ENCODE assay signal across 16 mouse cellular contexts in the genomic region with DNA sequence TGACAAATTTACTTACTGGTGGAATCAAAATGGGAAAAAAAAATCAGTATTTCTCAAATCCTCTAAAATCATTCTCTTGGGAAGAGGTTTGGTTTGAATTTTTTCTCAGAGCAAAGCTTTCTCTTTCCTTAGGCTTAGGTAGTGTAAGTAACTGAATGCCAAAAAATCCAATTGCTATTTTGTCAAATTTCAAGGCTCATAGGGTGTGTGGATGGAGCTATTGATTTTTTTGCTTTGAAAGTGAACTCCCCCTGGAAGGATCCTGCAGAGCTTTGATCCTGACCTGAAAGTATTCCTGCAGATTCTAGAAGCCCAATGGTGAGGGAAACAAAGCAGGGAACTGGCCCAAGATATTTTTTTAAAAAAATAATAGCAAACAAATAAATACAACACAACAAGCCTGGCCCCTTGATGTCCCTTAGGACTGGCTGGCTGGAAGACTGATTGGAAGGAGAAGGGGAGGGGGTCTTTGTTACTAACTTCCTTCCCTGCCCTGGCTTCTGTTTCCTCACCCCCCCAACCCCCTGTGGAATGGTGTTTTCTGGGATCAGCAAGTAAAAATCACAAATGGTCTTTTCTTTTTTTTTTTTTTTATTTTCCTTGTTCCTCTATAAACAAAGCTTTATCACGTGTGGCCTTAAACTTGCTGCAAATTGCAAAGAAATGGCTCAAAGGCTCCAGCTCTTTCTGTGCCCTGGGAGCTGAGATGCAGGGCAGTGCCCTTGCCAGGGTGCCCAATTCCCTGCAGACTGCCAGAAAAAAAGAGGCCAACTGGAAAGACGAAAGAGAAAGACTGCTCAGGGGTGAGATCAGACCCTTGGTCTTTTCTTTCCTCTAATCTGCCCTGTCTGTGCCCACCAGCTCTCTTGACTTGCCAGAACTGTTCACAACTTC. TPM values are rescaled to one million over a fixed set of nuclear protein-coding genes. Genes with fewer than 3 reads are reported as not detected.
DNase-seq lines count a peak whose midpoint lies in the region; ATAC-seq lines count a peak whose summit lies in the region.
"Had no signal": no experiment of that assay in that cellular context is flagged by ENCODE, and none has a peak within 500 bp of the region (broad histone marks: within the 10 kb centered on the region; RNA-seq: fewer than 3 reads in every experiment).

Gene Slco1c1, plus strand, starts transcription at position 622 of the 894 bp plus-strand sequence.

- peak; percentile 35 for DNase-seq in forebrain, embryonic 14.5 days (ENCODE audit: low spot score)
- DNase-seq in forebrain, embryonic 10.5 days (ENCODE audit: extremely low spot score, low spot score): no peak
- peak; percentile 10 to 41 for DNase-seq in layer of hippocampus, postnatal 10 days (ENCODE audit: low spot score in 2 of 2)
- DNase-seq in gastrocnemius, postnatal 4 days (ENCODE audit: low spot score in 2 of 2): no peak
- no peak for DNase-seq in urinary bladder, adult 18-20 months (ENCODE audit: low spot score in 2 of 2)
- DNase-seq: adrenal gland, adult 8-10 months; cerebellum, adult 11 months; kidney, postnatal 36 days had no signal

- H3K27ac ChIP-seq in forebrain, embryonic 14.5 days (ENCODE audit: low read depth, low read length): no peak within 1 kb of the TSS
- no peak within 1 kb of the TSS for H3K27ac ChIP-seq in forebrain, embryonic 10.5 days
- H3K27ac ChIP-seq in midbrain, embryonic 16.5 days (ENCODE audit: low read length): peak within 1 kb of the TSS; percentile 50; the same call in 1 of the 2 replicates
- H3K27ac ChIP-seq in midbrain, embryonic 13.5 days: no peak within 1 kb of the TSS
- peak within 1 kb of the TSS; percentile 33; the same call in 1 of the 2 replicates for H3K27ac ChIP-seq in neural tube, embryonic 15.5 days (replicated peaks)
- H3K27ac ChIP-seq: liver, embryonic 15.5 days had no signal

- H3K9me3 ChIP-seq in forebrain, embryonic 14.5 days (replicated peaks; ENCODE audit: control insufficient read depth, low read length): no peaks in the 10 kb centered on the region
- no peaks in the 10 kb centered on the region for H3K9me3 ChIP-seq in forebrain, embryonic 10.5 days
- H3K9me3 ChIP-seq in midbrain, embryonic 16.5 days (replicated peaks; ENCODE audit: control insufficient read depth, low read length, poor library complexity, severe bottlenecking): no peaks in the 10 kb centered on the region
- H3K9me3 ChIP-seq in midbrain, embryonic 13.5 days: no peaks in the 10 kb centered on the region
- no peaks in the 10 kb centered on the region for H3K9me3 ChIP-seq in neural tube, embryonic 15.5 days (replicated peaks)
- H3K9me3 ChIP-seq: liver, embryonic 15.5 days had no signal

- no peaks in the 10 kb centered on the region for H3K36me3 ChIP-seq in forebrain, embryonic 14.5 days (ENCODE audit: control insufficient read depth, insufficient read depth, low read length)
- no peaks in the 10 kb centered on the region for H3K36me3 ChIP-seq in forebrain, embryonic 10.5 days (replicated peaks)
- H3K36me3 ChIP-seq in midbrain, embryonic 16.5 days (ENCODE audit: control insufficient read depth, insufficient read depth, low read length): no peaks in the 10 kb centered on the region
- H3K36me3 ChIP-seq in midbrain, embryonic 13.5 days: no peaks in the 10 kb centered on the region
- no peaks in the 10 kb centered on the region for H3K36me3 ChIP-seq in neural tube, embryonic 15.5 days
- H3K36me3 ChIP-seq: liver, embryonic 15.5 days had no signal

- no peak within 1 kb of the TSS for H3K4me3 ChIP-seq in forebrain, embryonic 14.5 days (ENCODE audit: low read depth, low read length)
- H3K4me3 ChIP-seq in forebrain, embryonic 10.5 days: no peak within 1 kb of the TSS
- H3K4me3 ChIP-seq in midbrain, embryonic 16.5 days (ENCODE audit: low read depth, low read length): no peak within 1 kb of the TSS
- no peak within 1 kb of the TSS for H3K4me3 ChIP-seq in midbrain, embryonic 13.5 days (replicated peaks)
- no peak within 1 kb of the TSS for H3K4me3 ChIP-seq in neural tube, embryonic 15.5 days (replicated peaks)
- H3K4me3 ChIP-seq: liver, embryonic 15.5 days had no signal

- no peak; the same call in 1 of the 2 replicates for ATAC-seq in forebrain, embryonic 14.5 days
- peak; percentile 64; the same call in 1 of the 2 replicates for ATAC-seq in midbrain, embryonic 16.5 days
- no peak for ATAC-seq in midbrain, embryonic 13.5 days
- no peak for ATAC-seq in neural tube, embryonic 15.5 days (ENCODE audit: low FRiP score)
- ATAC-seq: inflammation-experienced regulatory T-cells, adult 6 months had no signal

- no peaks in the 10 kb centered on the region for H3K4me1 ChIP-seq in forebrain, embryonic 14.5 days (ENCODE audit: control insufficient read depth, insufficient read depth, low read length)
- H3K4me1 ChIP-seq in forebrain, embryonic 10.5 days: peaks cover 7% of the 10 kb centered on the region
- H3K4me1 ChIP-seq in midbrain, embryonic 16.5 days (ENCODE audit: control insufficient read depth, insufficient read depth, low read length): no peaks in the 10 kb centered on the region
- peaks cover 3% of the 10 kb centered on the region; the same call in 1 of the 2 replicates for H3K4me1 ChIP-seq in midbrain, embryonic 13.5 days (replicated peaks)
- no peaks in the 10 kb centered on the region for H3K4me1 ChIP-seq in neural tube, embryonic 15.5 days
- H3K4me1 ChIP-seq: liver, embryonic 15.5 days had no signal

- no peaks in the 10 kb centered on the region for H3K27me3 ChIP-seq in forebrain, embryonic 14.5 days (replicated peaks; ENCODE audit: control insufficient read depth, insufficient read depth, low read length)
- no peaks in the 10 kb centered on the region for H3K27me3 ChIP-seq in forebrain, embryonic 10.5 days (ENCODE audit: poor library complexity, severe bottlenecking)
- no peaks in the 10 kb centered on the region for H3K27me3 ChIP-seq in midbrain, embryonic 16.5 days (ENCODE audit: control insufficient read depth, insufficient read depth, low read depth, low read length)
- no peaks in the 10 kb centered on the region for H3K27me3 ChIP-seq in midbrain, embryonic 13.5 days
- no peaks in the 10 kb centered on the region for H3K27me3 ChIP-seq in neural tube, embryonic 15.5 days (replicated peaks)
- H3K27me3 ChIP-seq: liver, embryonic 15.5 days had no signal

- WGBS in forebrain, embryonic 14.5 days: 20% methylated on average over 2 of the region's 2 CpGs
- 69% methylated on average over 2 of the region's 2 CpGs for WGBS in forebrain, embryonic 10.5 days
- 30% methylated on average over 2 of the region's 2 CpGs for WGBS in midbrain, embryonic 16.5 days
- WGBS in midbrain, embryonic 13.5 days: 61% methylated on average over 2 of the region's 2 CpGs
- 46% methylated on average over 2 of the region's 2 CpGs for WGBS in neural tube, embryonic 15.5 days

- H3K4me2 ChIP-seq in forebrain, embryonic 14.5 days (ENCODE audit: low read length): no peak within 1 kb of the TSS
- H3K4me2 ChIP-seq in midbrain, embryonic 16.5 days (ENCODE audit: low read length): no peak within 1 kb of the TSS
- H3K4me2 ChIP-seq in midbrain, embryonic 13.5 days (replicated peaks): no peak within 1 kb of the TSS
- no peak within 1 kb of the TSS for H3K4me2 ChIP-seq in neural tube, embryonic 15.5 days
- H3K4me2 ChIP-seq: heart, embryonic 11.5 days; liver, embryonic 15.5 days had no signal

- H3K9ac ChIP-seq in forebrain, embryonic 14.5 days (ENCODE audit: low read length): no peak within 1 kb of the TSS
- no peak within 1 kb of the TSS for H3K9ac ChIP-seq in midbrain, embryonic 16.5 days (ENCODE audit: low read depth, low read length)
- no peak within 1 kb of the TSS for H3K9ac ChIP-seq in midbrain, embryonic 13.5 days (replicated peaks)
- no peak within 1 kb of the TSS for H3K9ac ChIP-seq in neural tube, embryonic 15.5 days (replicated peaks)
- H3K9ac ChIP-seq: liver, embryonic 15.5 days had no signal

RNA-seq across cellular contexts. Expression of gene Slco1c1, which starts in this region (rescaled TPM):
- polyA plus RNA-seq in forebrain, embryonic 14.5 days (2014; fragmentation: Nextera tagmentation; extraction: Ambion mirVana): 13.5 and 19.3 TPM in 2 replicates
- polyA plus RNA-seq in forebrain, embryonic 10.5 days (2016; fragmentation: Nextera tagmentation; extraction: Ambion mirVana): 0.18 and 0.20 TPM in 2 replicates
- polyA plus RNA-seq in midbrain, embryonic 16.5 days (2015; fragmentation: Nextera tagmentation; extraction: Ambion mirVana): 19.0 and 21.2 TPM in 2 replicates
- polyA plus RNA-seq in midbrain, embryonic 13.5 days (2015; fragmentation: Nextera tagmentation; extraction: Ambion mirVana): 6.4 and 6.9 TPM in 2 replicates
- 10 to 100 TPM; 90.8 to 92.4 TPM for total RNA-seq in layer of hippocampus, postnatal 10 days (2021)
- polyA plus RNA-seq in neural tube, embryonic 15.5 days (2015; fragmentation: Nextera tagmentation; extraction: Ambion mirVana): 10.8 and 12.6 TPM in 2 replicates
- under 1 TPM; 0.10 to 0.27 TPM for total RNA-seq in gastrocnemius, postnatal 4 days (2021)
- polyA plus RNA-seq: C2C12; inflammation-experienced regulatory T-cells, adult 6 months; liver, embryonic 15.5 days; testis, adult 2 months had no signal

Comparison
In these comparisons a context has a peak if more than half of its experiments do, and no peak if none do; other contexts are left out.
1. RNA of gene Slco1c1 (total RNA-seq): 90.8 to 92.4 TPM in layer of hippocampus, postnatal 10 days; 0.10 to 0.27 TPM in gastrocnemius, postnatal 4 days; every median in the first group is over 10 times any median in the second.
2. DNase-seq: peak in forebrain, embryonic 14.5 days (single experiment) and layer of hippocampus, postnatal 10 days (2 of 2); none in forebrain, embryonic 10.5 days (single experiment), gastrocnemius, postnatal 4 days (0 of 2) and urinary bladder, adult 18-20 months (0 of 2).
3. H3K27ac ChIP-seq: peak in midbrain, embryonic 16.5 days (single experiment) and neural tube, embryonic 15.5 days (single experiment); none in forebrain, embryonic 14.5 days (single experiment), forebrain, embryonic 10.5 days (single experiment) and midbrain, embryonic 13.5 days (single experiment).